Mouse (Mus musculus) heart, adult 2 months (tissue): Measurements from ENCODE around the gene Rbfox3.

Experiments used
- CTCF ChIP-seq: fragments of 200-600 bp; IDR thresholded peaks from 2 replicates; pipeline ENCODE4 v1.8.1; 2022; ENCODE audit warnings: antibody characterized with exemption, mild to moderate bottlenecking, moderate library complexity
- POLR2A ChIP-seq: fragments of 200-500 bp; IDR thresholded peaks from 2 replicates; pipeline ENCODE4 v1.6.1; 2011; ENCODE audit warnings: mild to moderate bottlenecking, low read depth, low read length, control low read depth; ENCODE audit not compliant: insufficient read depth

GRCm38 (mm10) chr11:118915888-118916287 lies 4.5 kb upstream of the Rbfox3 start:
- TF ChIP-seq CTCF (no peak), POLR2A (no peak)
